Mouse (Mus musculus): Measurements from ENCODE around the gene Stx4a. TPM values are rescaled to one million over a fixed set of nuclear protein-coding genes. Genes with fewer than 3 reads are reported as not detected.

Stx4a gene
- polyA plus RNA-seq, 1 experiment from 2014 or later: 18.9 TPM

- Histone ChIP-seq H3K4me3 (peak within 1 kb of the TSS; percentile 10; the same call in 1 of the 2 replicates), H3K9ac (peak within 1 kb of the TSS; percentile 58; the same call in 1 of the 2 replicates)
These were observed 23.6 kb upstream of the Stx4a start, which contains the start of gene Hsd3b7 for GRCm38 (mm10) chr7:127800435-127801009. Hsd3b7 (plus strand) TSS chr7:127800604.

GRCm38 (mm10) chr7:127801010-127801621, 23.0 kb upstream of the Stx4a start:
- no peaks in the 10 kb centered on the region for H3K9me3 ChIP-seq
- peak overlapping the region; percentile 38 for H3K27ac ChIP-seq (replicated peaks)
- H3K4me3 ChIP-seq: peak overlapping the region; percentile 10; the same call in 1 of the 2 replicates
- peak overlapping the region; percentile 58; the same call in 1 of the 2 replicates for H3K9ac ChIP-seq
- WGBS: 94% methylated on average over 8 of the region's 8 CpGs
- ATAC-seq (ENCODE audit: low read depth): 0 out of 2 replicates have a peak, but pooled peaks have one; percentile 8
- H3K4me2 ChIP-seq: peak overlapping the region; percentile 41
- H3K36me3 ChIP-seq: peaks cover 75% of the 10 kb centered on the region
- no peaks in the 10 kb centered on the region for H3K27me3 ChIP-seq
- H3K4me1 ChIP-seq (replicated peaks): peaks cover 9% of the 10 kb centered on the region

More at GRCm38 (mm10) chr7:127800435-127801009, 23.6 kb upstream of the Stx4a start, which contains the start of gene Hsd3b7:
- WGBS: 32% methylated on average over 6 of the region's 6 CpGs
- peak; percentile 74 for ATAC-seq (ENCODE audit: low read depth)
- Histone ChIP-seq H3K4me1 (replicated peaks) (peaks cover 9% of the 10 kb centered on the region), H3K9me3 (no peaks in the 10 kb centered on the region), H3K27ac (replicated peaks) (peak within 1 kb of the TSS; percentile 38), H3K27me3 (no peaks in the 10 kb centered on the region), H3K36me3 (peaks cover 77% of the 10 kb centered on the region), H3K4me2 (peak within 1 kb of the TSS; percentile 41)

DNA sequence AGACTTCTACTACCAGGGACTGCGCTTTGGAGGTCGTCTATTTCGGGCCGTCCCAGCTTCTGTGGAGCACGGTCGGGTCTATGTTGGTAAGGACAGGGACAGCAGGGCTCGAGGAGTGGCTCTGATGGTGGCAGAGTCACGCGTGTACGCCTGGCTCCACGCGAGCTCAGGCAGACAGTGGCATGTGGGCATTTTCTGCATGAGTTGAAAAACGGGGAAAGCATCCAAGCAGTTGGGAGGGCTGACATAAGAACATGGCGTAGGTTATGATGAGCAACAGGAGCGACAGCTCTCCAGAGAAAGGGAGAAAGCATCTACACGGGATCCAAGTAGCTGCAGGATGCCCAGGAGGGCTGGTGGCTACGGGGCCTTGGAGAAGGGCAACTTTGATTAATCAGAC, 21.8 kb upstream of the Stx4a start:
- H3K27ac ChIP-seq (replicated peaks): no peak overlapping the region
- H3K36me3 ChIP-seq: peaks cover 63% of the 10 kb centered on the region
- H3K4me1 ChIP-seq (replicated peaks): peaks cover 9% of the 10 kb centered on the region
- 93% methylated on average over 17 of the region's 17 CpGs for WGBS
- no peak overlapping the region for H3K9ac ChIP-seq
- no peak overlapping the region for H3K4me2 ChIP-seq
- no peak overlapping the region for H3K4me3 ChIP-seq
- no peaks in the 10 kb centered on the region for H3K27me3 ChIP-seq
- H3K9me3 ChIP-seq: no peaks in the 10 kb centered on the region
- no peak for ATAC-seq (ENCODE audit: low read depth)

DNA sequence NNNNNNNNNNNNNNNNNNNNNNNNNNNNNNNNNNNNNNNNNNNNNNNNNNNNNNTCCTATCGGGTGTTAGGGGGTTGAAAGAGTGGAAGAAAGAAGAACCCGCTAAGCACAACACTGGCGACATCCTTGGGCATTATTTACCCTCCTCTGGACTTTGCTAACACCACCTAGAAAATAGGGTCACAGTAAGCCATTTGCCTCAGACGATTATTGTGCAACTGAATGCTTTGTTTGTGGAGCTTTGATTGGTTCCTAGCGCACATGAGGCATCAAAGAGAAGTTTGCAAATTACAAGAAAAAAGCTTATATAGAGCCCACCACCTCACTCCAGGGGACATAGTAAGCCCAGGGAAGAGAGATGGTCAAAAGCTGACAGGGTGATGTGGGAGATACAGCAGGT, 15.3 kb upstream of the Stx4a start:
- ATAC-seq (ENCODE audit: low read depth): no peak
- Histone ChIP-seq H3K4me1 (replicated peaks) (no peaks in the 10 kb centered on the region), H3K4me2 (no peak overlapping the region), H3K4me3 (no peak overlapping the region), H3K36me3 (peaks cover 76% of the 10 kb centered on the region), H3K9ac (no peak overlapping the region), H3K27ac (replicated peaks) (no peak overlapping the region), H3K9me3 (no peaks in the 10 kb centered on the region), H3K27me3 (no peaks in the 10 kb centered on the region)
- WGBS: 67% methylated on average over 5 of the region's 5 CpGs

DNA sequence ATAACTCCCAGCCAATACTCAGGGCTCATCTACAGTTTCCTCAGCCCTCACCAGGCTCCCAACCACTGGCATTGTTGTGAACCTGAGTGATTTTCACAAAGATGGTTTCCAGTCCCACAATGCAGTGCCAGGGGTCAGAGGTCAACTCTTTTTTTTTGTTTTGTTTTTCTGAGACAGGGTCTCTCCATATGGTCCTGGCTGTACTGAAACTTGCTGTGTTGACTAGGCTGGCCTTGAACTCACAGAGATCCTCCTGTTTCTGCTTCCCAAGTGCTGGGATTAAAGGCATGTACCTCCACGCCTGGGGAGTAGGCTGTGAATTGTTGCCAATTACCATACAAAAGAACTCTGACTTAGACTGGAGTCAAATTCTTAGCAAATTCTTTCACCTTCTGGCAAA, 14.2 kb upstream of the Stx4a start:
- no peak for ATAC-seq (ENCODE audit: low read depth)
- Histone ChIP-seq H3K9me3 (no peaks in the 10 kb centered on the region), H3K4me3 (no peak overlapping the region), H3K4me2 (no peak overlapping the region), H3K27me3 (no peaks in the 10 kb centered on the region), H3K36me3 (peaks cover 82% of the 10 kb centered on the region), H3K4me1 (replicated peaks) (no peaks in the 10 kb centered on the region), H3K27ac (replicated peaks) (no peak overlapping the region), H3K9ac (no peak overlapping the region)
- WGBS: 87% methylated on average over 1 of the region's 1 CpGs

DNA sequence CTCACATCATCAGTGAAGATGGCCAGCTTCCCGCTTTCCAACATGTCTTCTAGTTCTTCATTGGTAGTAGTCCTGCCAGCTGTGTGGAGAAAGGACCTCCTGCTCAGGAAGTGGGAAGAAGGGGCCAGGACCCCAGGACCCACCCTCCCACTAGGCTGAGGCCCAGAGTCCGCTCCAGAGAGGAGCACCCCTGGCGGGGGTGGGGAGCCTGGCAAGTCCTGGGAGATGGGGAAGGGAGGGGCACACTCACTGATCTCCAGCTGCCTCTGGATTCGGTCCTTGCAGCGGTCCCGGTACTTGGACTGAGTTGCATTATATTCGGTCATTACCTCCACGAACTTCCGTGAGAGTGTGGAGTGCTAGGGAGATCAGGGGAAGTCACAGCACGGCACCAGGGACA, 13.4 kb upstream of the Stx4a start:
- ATAC-seq (ENCODE audit: low read depth): no peak
- WGBS: 88% methylated on average over 10 of the region's 10 CpGs
- H3K27ac ChIP-seq (replicated peaks): no peak overlapping the region
- H3K4me2 ChIP-seq: no peak overlapping the region
- no peaks in the 10 kb centered on the region for H3K4me1 ChIP-seq (replicated peaks)
- H3K36me3 ChIP-seq: peaks cover 81% of the 10 kb centered on the region
- no peak overlapping the region for H3K9ac ChIP-seq
- H3K27me3 ChIP-seq: no peaks in the 10 kb centered on the region
- H3K9me3 ChIP-seq: no peaks in the 10 kb centered on the region
- no peak overlapping the region for H3K4me3 ChIP-seq

DNA sequence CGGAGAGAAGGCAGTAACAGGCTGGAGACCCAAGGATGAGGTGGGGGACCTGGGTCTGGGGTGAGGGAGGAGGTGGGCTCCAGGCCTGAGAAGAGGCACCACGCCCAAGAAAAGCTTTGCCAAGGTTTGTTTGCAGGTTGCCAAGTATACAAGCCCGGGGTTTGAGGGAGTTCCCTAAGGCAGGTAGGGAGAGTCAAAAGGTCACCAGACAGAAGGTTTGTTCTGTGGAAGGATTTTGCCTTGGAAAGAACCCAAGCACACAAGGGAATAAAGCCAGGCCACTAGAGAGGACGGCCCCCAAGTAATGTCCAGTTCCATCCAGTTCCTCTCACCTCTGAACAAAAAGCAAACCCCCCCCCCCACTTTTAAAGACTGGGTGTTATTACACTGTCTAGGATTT, 12.9 kb upstream of the Stx4a start:
- H3K4me1 ChIP-seq (replicated peaks): no peaks in the 10 kb centered on the region
- no peak for ATAC-seq (ENCODE audit: low read depth)
- H3K27ac ChIP-seq (replicated peaks): no peak overlapping the region
- H3K4me2 ChIP-seq: no peak overlapping the region
- WGBS: 90% methylated on average over 4 of the region's 4 CpGs
- H3K36me3 ChIP-seq: peaks cover 79% of the 10 kb centered on the region
- H3K9me3 ChIP-seq: no peaks in the 10 kb centered on the region
- H3K27me3 ChIP-seq: no peaks in the 10 kb centered on the region
- H3K9ac ChIP-seq: no peak overlapping the region
- no peak overlapping the region for H3K4me3 ChIP-seq

GRCm38 (mm10) chr7:127812292-127812691, 11.8 kb upstream of the Stx4a start:
- no peak for ATAC-seq (ENCODE audit: low read depth)
- Histone ChIP-seq H3K27me3 (no peaks in the 10 kb centered on the region), H3K4me2 (no peak overlapping the region), H3K4me3 (no peak overlapping the region), H3K36me3 (peaks cover 79% of the 10 kb centered on the region), H3K27ac (replicated peaks) (no peak overlapping the region), H3K9me3 (no peaks in the 10 kb centered on the region), H3K9ac (no peak overlapping the region), H3K4me1 (replicated peaks) (no peaks in the 10 kb centered on the region)
- WGBS: 91% methylated on average over 3 of the region's 3 CpGs

- H3K4me2 ChIP-seq: no peak overlapping the region
- H3K4me1 ChIP-seq (replicated peaks): no peaks in the 10 kb centered on the region
- 83% methylated on average over 4 of the region's 4 CpGs for WGBS
- no peak overlapping the region for H3K9ac ChIP-seq
- H3K4me3 ChIP-seq: no peak overlapping the region
- H3K9me3 ChIP-seq: no peaks in the 10 kb centered on the region
- no peak for ATAC-seq (ENCODE audit: low read depth)
- no peaks in the 10 kb centered on the region for H3K27me3 ChIP-seq
- peaks cover 72% of the 10 kb centered on the region for H3K36me3 ChIP-seq
- H3K27ac ChIP-seq (replicated peaks): no peak overlapping the region
These were observed 10.3 kb upstream of the Stx4a start for GRCm38 (mm10) chr7:127813821-127814220.

DNA sequence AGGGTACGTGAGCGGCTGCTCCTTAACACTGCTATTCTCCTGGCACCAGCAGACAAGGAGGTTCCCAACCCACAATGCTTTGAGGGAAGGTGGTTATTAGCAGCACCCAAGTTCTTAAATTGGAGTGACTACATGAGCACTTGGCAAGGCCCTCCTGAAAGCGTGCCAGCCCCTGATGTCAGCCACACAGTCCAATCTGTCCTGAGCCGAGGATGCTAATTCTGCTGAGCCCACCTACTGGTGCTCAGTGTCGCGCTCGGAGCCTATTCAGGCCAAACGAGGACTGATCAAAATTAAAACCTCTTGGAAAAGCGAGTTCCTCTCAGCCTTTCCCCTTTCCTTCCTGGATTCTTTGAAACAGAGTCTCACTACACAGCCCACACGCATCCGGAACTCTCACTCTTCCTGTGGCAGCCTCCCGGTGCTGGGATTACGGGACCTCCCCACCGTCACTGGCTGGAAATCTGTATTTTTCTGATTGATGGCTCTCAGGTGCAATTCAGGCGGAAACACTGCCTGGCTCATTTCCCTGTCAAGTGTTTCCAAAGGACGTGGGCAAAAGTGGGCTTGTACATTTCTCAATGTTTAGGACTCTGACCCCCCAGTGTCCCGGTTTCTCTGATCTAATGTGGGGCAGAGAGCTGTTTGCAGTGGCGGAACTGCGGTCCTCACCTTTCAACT, 9.7 kb upstream of the Stx4a start:
- Histone ChIP-seq H3K4me1 (replicated peaks) (no peaks in the 10 kb centered on the region), H3K36me3 (peaks cover 68% of the 10 kb centered on the region), H3K9me3 (no peaks in the 10 kb centered on the region), H3K4me3 (no peak overlapping the region), H3K27me3 (no peaks in the 10 kb centered on the region), H3K27ac (replicated peaks) (no peak overlapping the region), H3K9ac (no peak overlapping the region), H3K4me2 (no peak overlapping the region)
- ATAC-seq (ENCODE audit: low read depth): no peak
- WGBS: 85% methylated on average over 19 of the region's 19 CpGs

GRCm38 (mm10) chr7:127815116-127815665, 8.9 kb upstream of the Stx4a start:
- no peak overlapping the region for H3K4me3 ChIP-seq
- H3K4me2 ChIP-seq: no peak overlapping the region
- H3K27me3 ChIP-seq: no peaks in the 10 kb centered on the region
- 93% methylated on average over 15 of the region's 15 CpGs for WGBS
- H3K9ac ChIP-seq: peak overlapping the region; percentile 26; the same call in 1 of the 2 replicates
- H3K36me3 ChIP-seq: peaks cover 59% of the 10 kb centered on the region
- H3K4me1 ChIP-seq (replicated peaks): no peaks in the 10 kb centered on the region
- H3K27ac ChIP-seq (replicated peaks): no peak overlapping the region
- H3K9me3 ChIP-seq: no peaks in the 10 kb centered on the region
- ATAC-seq (ENCODE audit: low read depth): no peak
